Mouse (Mus musculus) thymus, postnatal 0 days (tissue): ENCODE results near the gene Vmn2r121. TPM values are rescaled to one million over a fixed set of nuclear protein-coding genes. Genes with fewer than 3 reads are reported as not detected.

Source experiments
- DNase-seq: peaks from one replicate; pipeline ENCODE4 v3.0.0-alpha.2; 2015; ENCODE audit warnings: low spot score
- polyA plus RNA-seq: library from polyadenylated mRNA; unstranded; fragments of >200 nt; fragmentation: Nextera tagmentation; extraction: Ambion mirVana; gene quantifications from 2 replicates; pipeline ENCODE4 v1.2.1, GENCODE M21; 2015

The Vmn2r121 gene
- polyA plus RNA-seq: not detected in 2 replicates

- DNase-seq: no peak
Measured at GRCm38 (mm10) chrX:124135852-124136251, at the start of gene Vmn2r121. Gene Vmn2r121, minus strand, starts transcription at chrX:124135952.
